Mouse (Mus musculus) erythroblast, adult 5-6 weeks (primary cell): ENCODE measurements around the gene Tcaf1. TPM values are rescaled to one million over a fixed set of nuclear protein-coding genes. Genes with fewer than 3 reads are reported as not detected.

ENCODE experiments used
- total RNA-seq, 2 experiments: library from RNA; stranded (forward) in 1 of 2; stranded (reverse) in 1 of 2; fragments of 150-400 nt in 1 of 2; fragments of 200-764, 138-1000 nt in 1 of 2; gene quantifications; 2 replicates each; pipeline versions ENCODE4 v1.2.3 to v1.2.4; 2015 to 2017; ENCODE audit warnings: low replicate concordance in 2 of 2

Gene Tcaf1
- total RNA-seq, 2 experiments from 2014 or later = not detected

Other genes with a start within 250 kb of the Tcaf1 start
- gene Olfr458, start 244.9 kb downstream of the Tcaf1 start, total RNA-seq (2015; ENCODE audit: low replicate concordance) = not detected in 2 replicates
- not detected in 2 replicates for gene Olfr458, start 244.9 kb downstream of the Tcaf1 start, total RNA-seq (2017; ENCODE audit: low replicate concordance)
- not detected in 2 replicates for gene Olfr457, start 233.8 kb downstream of the Tcaf1 start, total RNA-seq (2015; ENCODE audit: low replicate concordance)
- gene Olfr457, start 233.8 kb downstream of the Tcaf1 start, total RNA-seq (2017; ENCODE audit: low replicate concordance) = 0.42 TPM in 1 of 2 replicates, not detected in the other
- not detected in 2 replicates for gene Olfr456, start 222.9 kb downstream of the Tcaf1 start, total RNA-seq (2015; ENCODE audit: low replicate concordance)
- gene Olfr456, start 222.9 kb downstream of the Tcaf1 start, total RNA-seq (2017; ENCODE audit: low replicate concordance) = not detected in 2 replicates
- gene Olfr455, start 162.5 kb downstream of the Tcaf1 start, total RNA-seq (2015; ENCODE audit: low replicate concordance) = not detected in 2 replicates
- gene Olfr455, start 162.5 kb downstream of the Tcaf1 start, total RNA-seq (2017; ENCODE audit: low replicate concordance) = not detected in 2 replicates
- not detected in 2 replicates for gene Tcaf3, start 112.4 kb downstream of the Tcaf1 start, total RNA-seq (2015; ENCODE audit: low replicate concordance)
- gene Tcaf3, start 112.4 kb downstream of the Tcaf1 start, total RNA-seq (2017; ENCODE audit: low replicate concordance) = 0.42 TPM in 1 of 2 replicates, not detected in the other
- not detected in 2 replicates for gene Tcaf2, start 64.8 kb downstream of the Tcaf1 start, total RNA-seq (2015; ENCODE audit: low replicate concordance)
- not detected in 2 replicates for gene Tcaf2, start 64.8 kb downstream of the Tcaf1 start, total RNA-seq (2017; ENCODE audit: low replicate concordance)
- gene Olfr453, start 29.3 kb upstream of the Tcaf1 start, total RNA-seq (2015; ENCODE audit: low replicate concordance) = not detected in 2 replicates
- gene Olfr453, start 29.3 kb upstream of the Tcaf1 start, total RNA-seq (2017; ENCODE audit: low replicate concordance) = not detected in 2 replicates
- not detected in 2 replicates for gene Olfr38, start 46.3 kb upstream of the Tcaf1 start, total RNA-seq (2015; ENCODE audit: low replicate concordance)
- gene Olfr38, start 46.3 kb upstream of the Tcaf1 start, total RNA-seq (2017; ENCODE audit: low replicate concordance) = not detected in 2 replicates
- gene Olfr452, start 75.0 kb upstream of the Tcaf1 start, total RNA-seq (2015; ENCODE audit: low replicate concordance) = not detected in 2 replicates
- gene Olfr452, start 75.0 kb upstream of the Tcaf1 start, total RNA-seq (2017; ENCODE audit: low replicate concordance) = not detected in 2 replicates
- gene Olfr450, start 101.9 kb upstream of the Tcaf1 start, total RNA-seq (2015; ENCODE audit: low replicate concordance) = not detected in 2 replicates
- gene Olfr450, start 101.9 kb upstream of the Tcaf1 start, total RNA-seq (2017; ENCODE audit: low replicate concordance) = not detected in 2 replicates
- not detected in 2 replicates for gene Olfr449, start 124.3 kb upstream of the Tcaf1 start, total RNA-seq (2015; ENCODE audit: low replicate concordance)
- not detected in 2 replicates for gene Olfr449, start 124.3 kb upstream of the Tcaf1 start, total RNA-seq (2017; ENCODE audit: low replicate concordance)
- gene Olfr448, start 180.4 kb upstream of the Tcaf1 start, total RNA-seq (2015; ENCODE audit: low replicate concordance) = 0.58 TPM in 1 of 2 replicates, not detected in the other
- gene Olfr448, start 180.4 kb upstream of the Tcaf1 start, total RNA-seq (2017; ENCODE audit: low replicate concordance) = not detected in 2 replicates
- not detected in 2 replicates for gene Olfr447, start 198.8 kb upstream of the Tcaf1 start, total RNA-seq (2015; ENCODE audit: low replicate concordance)
- not detected in 2 replicates for gene Olfr447, start 198.8 kb upstream of the Tcaf1 start, total RNA-seq (2017; ENCODE audit: low replicate concordance)
- gene Olfr446, start 211.3 kb upstream of the Tcaf1 start, total RNA-seq (2015; ENCODE audit: low replicate concordance) = not detected in 2 replicates
- not detected in 2 replicates for gene Olfr446, start 211.3 kb upstream of the Tcaf1 start, total RNA-seq (2017; ENCODE audit: low replicate concordance)
- gene Olfr444, start 239.0 kb upstream of the Tcaf1 start, total RNA-seq (2015; ENCODE audit: low replicate concordance) = not detected in 2 replicates
- gene Olfr444, start 239.0 kb upstream of the Tcaf1 start, total RNA-seq (2017; ENCODE audit: low replicate concordance) = not detected in 2 replicates